Mouse (Mus musculus) heart, embryonic 15.5 days (tissue): Measurements from ENCODE around the gene Hoxa4. TPM values are rescaled to one million over a fixed set of nuclear protein-coding genes. Genes with fewer than 3 reads are reported as not detected.
A peak's percentile ranks its signal among the peaks of the same experiment; 100 is the strongest.

Experiments
- ATAC-seq: fragments of 200-750 bp; cut with Nextera tagmentation; replicated peaks from 2 replicates; pipeline ENCODE4 v1.8.0; 2017; ENCODE audit warnings: low read depth, moderate TSS enrichment; ENCODE audit not compliant: insufficient number of reproducible peaks, insufficient read depth, low FRiP score
- H3K27ac ChIP-seq: fragments of 300-500 bp; sonication (generic); 2 replicates; pipeline ENCODE4 v1.5.1; 2015; ENCODE audit warnings: mild to moderate bottlenecking, inconsistent platforms
- H3K27me3 ChIP-seq: fragments of 300-500 bp; sonication (generic); 2 replicates; pipeline ENCODE4 v1.6.1; 2015; ENCODE audit warnings: inconsistent platforms
- H3K36me3 ChIP-seq: fragments of 300-500 bp; sonication (generic); 2 replicates; pipeline ENCODE4 v1.6.1; 2015; ENCODE audit warnings: mild to moderate bottlenecking, inconsistent platforms
- H3K4me1 ChIP-seq: fragments of 300-500 bp; sonication (generic); replicated peaks from 2 replicates; pipeline ENCODE4 v1.6.1; 2015; ENCODE audit warnings: inconsistent platforms
- H3K4me2 ChIP-seq: fragments of 300-500 bp; sonication (generic); 2 replicates; pipeline ENCODE4 v1.6.1; 2015; ENCODE audit warnings: inconsistent platforms, mild to moderate bottlenecking, moderate library complexity
- H3K4me3 ChIP-seq: fragments of 300-500 bp; sonication (generic); 2 replicates; pipeline ENCODE4 v1.5.1; 2015; ENCODE audit warnings: mild to moderate bottlenecking, inconsistent platforms
- H3K9ac ChIP-seq: fragments of 300-500 bp; sonication (generic); 2 replicates; pipeline ENCODE4 v1.6.1; 2015; ENCODE audit warnings: mild to moderate bottlenecking, inconsistent platforms
- H3K9me3 ChIP-seq: fragments of 300-500 bp; sonication (generic); replicated peaks from 2 replicates; pipeline ENCODE4 v1.6.1; 2016; ENCODE audit warnings: inconsistent platforms
- WGBS: fragments of 180-500 bp; shearing (Covaris S2); methylation state at CpG from one replicate; pipeline ENCODE4 v1.1.7; 2015; ENCODE audit warnings: mixed read lengths; 5-methylcytosine and 5-hydroxymethylcytosine counted together
- polyA plus RNA-seq: library from polyadenylated mRNA; unstranded; fragments of >200 nt; fragmentation: Nextera tagmentation; extraction: Ambion mirVana; gene quantifications from 2 replicates; pipeline ENCODE4 v1.2.1, GENCODE M21; 2015

The Hoxa4 gene
- polyA plus RNA-seq, 1 experiment from 2014 or later: 0.43 TPM

DNA sequence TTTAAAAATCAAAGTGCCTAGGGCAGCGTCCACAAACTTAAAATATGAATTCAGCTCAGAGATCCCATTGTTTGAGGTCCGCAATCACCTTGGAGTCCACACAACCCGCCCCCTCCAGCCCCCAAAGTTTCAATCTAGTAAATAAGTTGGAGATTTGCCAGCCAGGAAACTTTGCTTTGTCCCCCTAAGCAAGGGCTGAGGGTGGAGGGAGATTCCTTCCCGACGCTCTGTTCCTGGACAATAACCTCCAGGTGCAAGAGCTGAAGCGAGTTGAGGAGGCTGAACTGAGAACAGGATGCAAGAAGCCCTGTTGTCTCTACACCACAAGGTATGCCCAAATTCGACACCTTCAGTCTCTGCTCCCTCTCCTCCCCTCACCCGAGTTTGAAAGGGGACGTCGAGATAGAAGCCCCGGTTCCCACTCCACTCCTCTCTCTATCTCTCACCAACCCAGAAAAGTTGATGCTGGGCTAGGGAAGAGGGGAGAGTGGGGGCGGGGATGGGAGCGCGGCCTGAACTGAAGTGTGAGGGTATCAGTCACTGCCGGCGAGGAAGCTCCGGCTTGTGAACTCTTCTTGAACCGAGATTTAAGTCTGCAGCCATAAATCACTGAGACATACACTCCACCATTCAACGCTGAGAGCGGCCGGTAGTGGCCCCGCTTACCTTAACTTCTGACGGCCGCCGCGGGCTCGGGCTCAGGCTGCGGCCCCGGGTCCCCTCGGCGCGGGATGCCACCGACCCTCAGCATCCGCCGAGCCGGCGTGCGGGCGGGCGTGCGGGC lies 16.4 kb downstream of the Hoxa4 start:
- WGBS: 3% methylated on average over 40 of the region's 41 CpGs
- H3K27me3 ChIP-seq: peaks cover 99% of the 10 kb centered on the region
- H3K9ac ChIP-seq: peak overlapping the region; percentile 52
- H3K4me1 ChIP-seq: peaks cover 15% of the 10 kb centered on the region
- peak overlapping the region; percentile 37 for H3K4me2 ChIP-seq
- H3K27ac ChIP-seq: peak overlapping the region; percentile 80
- peak overlapping the region; percentile 51 for H3K4me3 ChIP-seq
- no peaks in the 10 kb centered on the region for H3K36me3 ChIP-seq
- no peaks in the 10 kb centered on the region for H3K9me3 ChIP-seq
- ATAC-seq: no peak

DNA sequence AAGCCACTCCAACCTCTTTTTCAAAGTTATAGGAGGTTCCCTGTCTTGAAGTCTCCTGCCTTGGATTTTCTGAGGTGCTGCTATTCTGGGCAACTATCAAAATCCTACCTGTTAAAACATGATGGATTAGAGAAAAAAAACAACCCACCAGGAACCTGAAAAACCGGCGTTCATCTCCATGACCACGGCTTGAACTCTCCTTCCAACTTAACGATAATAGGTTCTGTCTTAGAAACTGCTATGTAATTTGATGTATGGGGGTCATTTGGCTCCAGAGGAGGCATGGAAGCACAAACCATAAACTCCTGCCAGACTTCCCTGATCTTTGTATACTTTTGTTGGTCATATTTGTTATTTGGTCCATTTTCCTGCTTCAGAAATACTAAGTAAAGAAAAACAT lies 17.9 kb downstream of the Hoxa4 start:
- Histone ChIP-seq H3K4me1 (peaks cover 20% of the 10 kb centered on the region), H3K4me3 (peak overlapping the region; percentile 32; the same call in 1 of the 2 replicates), H3K36me3 (no peaks in the 10 kb centered on the region), H3K9me3 (no peaks in the 10 kb centered on the region), H3K4me2 (peak overlapping the region; percentile 44; the same call in 1 of the 2 replicates), H3K27ac (peak overlapping the region; percentile 70; the same call in 1 of the 2 replicates), H3K27me3 (peaks cover 96% of the 10 kb centered on the region), H3K9ac (no peak overlapping the region)
- WGBS: 8% methylated on average over 4 of the region's 4 CpGs
- no peak for ATAC-seq

DNA sequence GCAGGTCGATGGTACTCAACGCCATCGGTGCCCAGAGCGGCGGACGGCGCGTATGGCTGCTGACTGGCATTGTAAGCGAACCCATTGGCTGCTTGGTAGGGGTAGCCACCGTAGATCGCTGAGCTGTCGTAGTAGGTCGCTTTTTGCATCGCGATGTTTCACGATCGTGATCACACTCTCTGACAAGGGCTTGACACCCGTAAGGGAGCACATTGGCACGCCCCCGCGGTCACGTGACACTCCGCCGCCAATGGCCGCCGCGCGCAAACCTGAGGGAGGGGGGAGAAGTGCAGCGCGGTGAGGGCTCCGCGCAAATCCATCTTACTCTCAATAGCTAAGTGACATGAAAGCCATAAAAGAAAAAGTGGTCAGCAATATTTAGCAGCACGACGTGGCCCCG lies 19.1 kb downstream of the Hoxa4 start:
- peak overlapping the region; percentile 70; the same call in 1 of the 2 replicates for H3K27ac ChIP-seq

DNA sequence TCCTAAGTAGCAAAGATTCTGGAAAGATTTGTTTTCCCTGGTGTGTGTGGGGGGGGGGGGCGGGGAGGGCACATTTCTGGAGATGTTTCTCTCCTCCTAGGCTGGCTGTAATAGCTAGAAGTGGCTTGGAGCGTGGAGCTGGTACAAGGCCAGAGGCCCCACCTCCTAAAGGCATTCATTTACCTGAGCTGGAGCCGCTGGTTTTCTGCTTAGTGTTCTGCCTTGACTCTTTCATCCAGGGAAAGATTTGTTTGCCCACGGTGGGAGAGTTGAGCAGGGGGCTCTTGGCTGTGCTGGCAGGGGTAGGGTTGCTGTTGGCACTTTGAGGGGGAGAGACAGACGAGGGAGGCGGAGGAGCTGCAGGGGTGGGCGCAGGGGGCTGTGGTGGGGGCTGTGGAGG lies 19.6 kb downstream of the Hoxa4 start:
- H3K9ac ChIP-seq: no peak overlapping the region
- H3K4me1 ChIP-seq: peaks cover 21% of the 10 kb centered on the region
- WGBS: 22% methylated on average over 7 of the region's 7 CpGs
- H3K4me3 ChIP-seq: peak overlapping the region; percentile 32; the same call in 1 of the 2 replicates
- H3K36me3 ChIP-seq: no peaks in the 10 kb centered on the region
- peak overlapping the region; percentile 44 for H3K4me2 ChIP-seq
- peak overlapping the region; percentile 58; the same call in 1 of the 2 replicates for H3K27ac ChIP-seq
- H3K9me3 ChIP-seq: no peaks in the 10 kb centered on the region
- no peak for ATAC-seq
- H3K27me3 ChIP-seq: peaks cover 96% of the 10 kb centered on the region

More for the DNA sequence above, 19.1 kb downstream of the Hoxa4 start:
- peak; percentile 20 for ATAC-seq
- Histone ChIP-seq H3K9me3 (no peaks in the 10 kb centered on the region), H3K4me3 (peak overlapping the region; percentile 32), H3K4me1 (peaks cover 21% of the 10 kb centered on the region), H3K9ac (no peak overlapping the region), H3K27me3 (peaks cover 96% of the 10 kb centered on the region), H3K36me3 (no peaks in the 10 kb centered on the region), H3K4me2 (peak overlapping the region; percentile 44)
- under 1% methylated on average over 35 of the region's 35 CpGs for whole genome bisulfite sequencing

DNA sequence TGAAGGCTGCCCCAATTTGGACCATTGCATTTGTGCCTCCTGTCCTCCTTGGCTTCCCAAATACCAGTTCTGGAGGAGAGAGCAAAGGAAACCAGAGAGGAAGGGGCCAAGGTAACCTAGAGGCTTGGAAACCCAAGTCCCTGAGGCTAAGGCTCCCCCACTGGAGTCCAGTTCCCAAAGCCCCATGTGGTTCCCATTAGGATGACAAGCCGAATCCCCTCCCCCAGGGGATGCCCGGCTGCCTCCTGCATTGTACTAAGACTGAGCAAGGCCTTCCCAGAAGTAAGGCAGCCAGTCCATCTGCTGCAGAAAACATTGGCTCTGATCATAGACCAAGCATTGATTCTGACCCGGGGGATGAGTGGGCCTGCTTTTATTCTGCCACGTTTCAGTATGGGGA lies 20.2 kb downstream of the Hoxa4 start:
- Histone ChIP-seq H3K4me2 (peak overlapping the region; percentile 44; the same call in 1 of the 2 replicates), H3K27ac (peak overlapping the region; percentile 37)
- no peak for ATAC-seq

DNA sequence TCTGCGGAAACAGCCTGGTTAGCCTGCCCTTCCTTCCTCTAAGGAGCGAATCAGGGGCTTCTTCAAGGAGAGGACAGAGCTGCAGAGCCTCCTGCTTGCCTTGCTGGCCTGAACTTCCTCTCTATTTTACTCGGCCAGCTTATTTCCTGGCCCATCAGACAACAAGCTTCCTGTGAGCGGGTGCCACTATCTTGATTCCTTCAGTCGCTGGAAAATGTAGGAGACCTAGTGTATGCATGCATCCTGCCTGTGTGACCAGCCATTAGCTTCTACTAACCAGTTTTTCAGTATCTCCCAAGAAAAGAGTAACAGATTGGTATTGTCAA lies 20.7 kb downstream of the Hoxa4 start:
- Histone ChIP-seq H3K4me3 (no peak overlapping the region), H3K4me1 (peaks cover 21% of the 10 kb centered on the region), H3K9ac (no peak overlapping the region), H3K36me3 (no peaks in the 10 kb centered on the region), H3K9me3 (no peaks in the 10 kb centered on the region), H3K27ac (peak overlapping the region; percentile 37), H3K4me2 (peak overlapping the region; percentile 45; the same call in 1 of the 2 replicates), H3K27me3 (peaks cover 96% of the 10 kb centered on the region)
- ATAC-seq: no peak
- WGBS: 6% methylated on average over 5 of the region's 5 CpGs

More for the DNA sequence above, 20.2 kb downstream of the Hoxa4 start:
- H3K4me1 ChIP-seq: peaks cover 21% of the 10 kb centered on the region
- H3K9ac ChIP-seq: no peak overlapping the region
- H3K36me3 ChIP-seq: no peaks in the 10 kb centered on the region
- peaks cover 96% of the 10 kb centered on the region for H3K27me3 ChIP-seq
- no peak overlapping the region for H3K4me3 ChIP-seq
- H3K9me3 ChIP-seq: no peaks in the 10 kb centered on the region
- 12% methylated on average over 4 of the region's 4 CpGs for WGBS

DNA sequence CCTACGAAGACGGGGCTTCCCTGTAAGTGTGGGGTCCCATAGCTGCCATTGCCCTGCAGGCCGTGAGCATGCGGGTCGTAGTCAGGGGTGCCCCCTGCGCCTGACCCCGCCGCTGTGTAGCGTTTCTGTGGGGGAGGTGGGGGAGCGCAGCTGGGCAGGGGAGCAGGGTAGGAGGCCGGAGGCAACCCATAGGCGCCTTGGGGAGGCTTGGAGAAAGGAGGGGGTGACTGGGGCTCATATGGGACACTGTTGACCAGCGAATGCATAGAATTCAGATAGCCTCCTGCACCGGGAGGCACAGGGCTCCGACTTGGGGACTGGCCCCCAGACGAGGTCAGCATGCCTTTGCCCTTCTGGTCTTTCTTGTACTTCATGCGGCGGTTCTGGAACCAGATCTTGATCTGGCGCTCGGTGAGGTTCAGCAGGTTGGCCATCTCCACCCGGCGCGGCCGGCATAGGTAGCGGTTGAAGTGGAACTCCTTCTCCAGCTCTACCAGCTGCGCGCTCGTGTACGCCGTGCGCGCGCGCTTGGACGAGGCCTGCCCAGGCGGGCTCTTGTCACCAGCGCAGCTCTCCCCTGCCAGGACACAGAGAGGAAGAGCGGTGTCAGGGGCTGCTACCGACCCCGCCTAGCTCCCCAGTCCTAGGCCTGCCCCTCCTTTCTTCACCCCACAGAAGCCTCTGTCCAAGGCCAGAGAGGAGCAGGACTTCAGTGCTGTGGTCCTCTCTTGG lies 21.2 kb downstream of the Hoxa4 start:
- H3K9ac ChIP-seq: peak overlapping the region; percentile 10; the same call in 1 of the 2 replicates
- no peaks in the 10 kb centered on the region for H3K9me3 ChIP-seq
- H3K36me3 ChIP-seq: no peaks in the 10 kb centered on the region
- peak overlapping the region; percentile 37 for H3K27ac ChIP-seq
- H3K4me1 ChIP-seq: peaks cover 21% of the 10 kb centered on the region
- peak overlapping the region; percentile 10 for H3K4me3 ChIP-seq
- H3K27me3 ChIP-seq: peaks cover 96% of the 10 kb centered on the region
- ATAC-seq: no peak
- H3K4me2 ChIP-seq: peak overlapping the region; percentile 45
- 6% methylated on average over 40 of the region's 40 CpGs for WGBS

DNA sequence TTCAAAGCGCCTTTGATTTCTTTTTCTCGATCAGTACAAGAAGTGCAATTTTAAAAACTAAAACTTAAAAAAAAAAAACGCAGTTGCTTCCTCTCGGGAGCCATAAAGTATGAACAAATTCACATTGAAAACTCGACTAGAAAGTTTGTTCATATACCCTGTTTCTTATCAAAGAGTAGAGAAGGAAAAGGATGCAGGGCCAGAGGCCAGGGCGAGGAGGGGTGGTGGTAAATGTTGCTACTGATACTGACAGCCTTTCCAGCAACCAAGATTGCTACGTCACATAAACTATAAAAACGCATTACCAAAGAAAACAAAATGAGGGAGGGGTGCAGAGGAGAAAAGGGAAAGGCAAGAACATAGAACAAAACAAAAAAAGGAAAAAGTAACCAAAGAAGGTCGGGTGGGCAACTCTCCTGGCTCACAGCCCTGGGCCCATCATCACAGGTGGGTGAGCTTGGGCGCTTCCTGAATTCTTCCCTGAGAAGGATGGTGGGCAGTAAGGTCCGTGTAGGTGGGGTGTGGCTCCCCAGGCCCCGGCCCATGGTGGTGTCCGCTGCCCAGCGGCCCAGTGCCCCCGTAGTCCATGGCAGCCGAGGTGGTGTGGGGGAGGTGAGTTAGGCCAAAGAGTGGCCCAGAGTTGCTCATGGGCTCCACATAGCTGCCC lies 21.9 kb downstream of the Hoxa4 start:
- peaks cover 22% of the 10 kb centered on the region for H3K4me1 ChIP-seq
- H3K9me3 ChIP-seq: no peaks in the 10 kb centered on the region
- H3K4me2 ChIP-seq: peak overlapping the region; percentile 45
- H3K27me3 ChIP-seq: peaks cover 96% of the 10 kb centered on the region
- H3K9ac ChIP-seq: peak overlapping the region; percentile 10; the same call in 1 of the 2 replicates
- no peaks in the 10 kb centered on the region for H3K36me3 ChIP-seq
- peak overlapping the region; percentile 10; the same call in 1 of the 2 replicates for H3K4me3 ChIP-seq
- ATAC-seq: no peak
- peak overlapping the region; percentile 37 for H3K27ac ChIP-seq
- WGBS: 17% methylated on average over 16 of the region's 16 CpGs

DNA sequence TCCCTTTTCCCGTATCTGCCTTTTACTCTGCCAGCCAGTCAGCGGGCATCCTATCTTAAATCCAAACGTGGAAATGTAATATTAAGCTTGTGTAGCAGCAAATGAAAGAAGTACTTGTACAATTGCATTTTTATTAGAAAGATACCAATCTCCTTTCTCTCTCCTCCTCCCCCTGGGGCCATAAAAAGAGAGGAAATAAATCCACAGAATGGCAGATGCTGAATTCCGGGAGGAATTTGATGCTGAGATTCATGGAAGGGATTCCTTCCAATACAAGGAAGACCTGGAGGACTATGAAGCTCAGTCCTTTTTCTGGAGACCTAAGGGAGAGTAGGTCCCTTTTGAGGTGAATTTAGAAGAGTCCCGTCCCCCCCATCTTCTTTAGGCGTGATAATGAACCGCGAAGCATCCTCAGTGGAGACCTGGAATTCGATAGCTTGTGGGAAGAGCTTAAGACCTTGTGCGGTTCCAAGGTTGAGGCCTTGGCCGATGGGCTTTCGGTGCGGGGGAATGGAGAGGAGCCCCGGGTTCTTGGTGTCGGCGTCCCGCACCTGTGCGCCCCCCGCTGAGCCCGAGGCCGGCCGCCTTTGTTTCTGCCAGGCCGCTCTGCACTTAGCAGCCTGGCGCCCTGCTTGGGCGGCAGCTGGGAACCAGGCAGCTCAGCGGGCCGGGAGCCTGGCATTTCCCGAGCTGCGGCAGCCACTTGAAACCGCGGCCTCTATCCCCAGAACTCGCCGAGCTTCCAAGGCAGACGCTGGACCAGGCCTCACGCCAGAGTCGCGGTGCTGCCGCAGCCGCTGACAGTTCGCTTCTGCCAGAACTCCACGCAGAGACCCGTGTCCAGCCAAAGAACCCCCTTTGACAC lies 23.1 kb downstream of the Hoxa4 start:
- Histone ChIP-seq H3K27me3 (peaks cover 97% of the 10 kb centered on the region), H3K4me3 (peak overlapping the region; percentile 31), H3K9me3 (no peaks in the 10 kb centered on the region), H3K4me1 (peaks cover 27% of the 10 kb centered on the region), H3K9ac (0 out of 2 replicates have a peak overlapping the region, but pooled peaks have one; percentile 31), H3K36me3 (no peaks in the 10 kb centered on the region), H3K27ac (peak overlapping the region; percentile 45; the same call in 1 of the 2 replicates), H3K4me2 (peak overlapping the region; percentile 47)
- ATAC-seq: no peak
- WGBS: 8% methylated on average over 42 of the region's 42 CpGs

DNA sequence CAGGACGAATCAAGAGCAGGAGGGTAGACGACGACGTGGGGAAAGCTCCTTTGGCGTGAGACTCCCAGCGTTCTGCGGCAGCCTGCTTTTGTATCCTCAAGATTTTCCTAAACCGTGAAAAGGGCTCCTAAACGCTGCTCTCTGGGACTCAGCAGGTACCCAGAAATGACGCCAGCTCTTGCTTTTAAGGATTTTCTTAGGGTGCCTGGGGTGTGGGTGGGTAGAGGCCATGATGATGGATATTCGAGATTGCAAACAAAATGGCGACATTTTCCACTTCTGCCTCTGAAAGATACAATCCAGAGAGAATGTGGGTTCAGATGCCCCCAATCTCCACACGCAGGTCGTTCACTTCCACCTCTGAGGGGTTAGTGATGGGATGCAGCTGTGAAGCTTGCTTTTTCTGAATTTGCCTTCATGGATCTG lies 23.8 kb downstream of the Hoxa4 start:
- no peak for ATAC-seq
- H3K4me2 ChIP-seq: peak overlapping the region; percentile 47; the same call in 1 of the 2 replicates
- peaks cover 97% of the 10 kb centered on the region for H3K27me3 ChIP-seq
- H3K36me3 ChIP-seq: no peaks in the 10 kb centered on the region
- no peaks in the 10 kb centered on the region for H3K9me3 ChIP-seq
- peaks cover 26% of the 10 kb centered on the region for H3K4me1 ChIP-seq
- no peak overlapping the region for H3K9ac ChIP-seq
- peak overlapping the region; percentile 12; the same call in 1 of the 2 replicates for H3K27ac ChIP-seq
- WGBS: 21% methylated on average over 14 of the region's 14 CpGs
- peak overlapping the region; percentile 31; the same call in 1 of the 2 replicates for H3K4me3 ChIP-seq
